Mouse (Mus musculus): ENCODE measurements at regions not wholly inside any gene's neighbourhood (a gene's known extent, or its start where the extent isn't known, plus 50 kb on each side); places are given as distances from the start of the nearest gene placed in this dataset.

- TF ChIP-seq MAX (IDR thresholded peaks at IDR 0.05; ENCODE audit: low read depth), result no peak
- no peak for TF ChIP-seq MYOD1 (IDR thresholded peaks at IDR 0.05; ENCODE audit: control insufficient read depth in 1 of 3, insufficient read length in 2 of 3, low read depth in 2 of 3)
- no peak for TF ChIP-seq POLR2A (IDR thresholded peaks at IDR 0.05; ENCODE audit: insufficient read length, low read depth)
- TF ChIP-seq USF1 (IDR thresholded peaks at IDR 0.05; ENCODE audit: low read depth), result no peak
- TF ChIP-seq POLR2AphosphoS2 (IDR thresholded peaks at IDR 0.05; ENCODE audit: insufficient read length, low read depth), result no peak
- no peak for TF ChIP-seq CEBPB (IDR thresholded peaks at IDR 0.05; ENCODE audit: insufficient read depth, poor library complexity, severe bottlenecking)
- TF ChIP-seq TCF12 (IDR thresholded peaks at IDR 0.05; ENCODE audit: insufficient read depth, poor library complexity, severe bottlenecking), result no peak
- no peak for TF ChIP-seq SRF (IDR thresholded peaks at IDR 0.05; ENCODE audit: control insufficient read depth, insufficient read length, low read depth)
Measured at GRCm38 (mm10) chr1:163477478-163478167, 74.2 kb upstream of the Gorab start.
